Mouse (Mus musculus) embryonic facial prominence, embryonic 14.5 days (tissue): Measurements from ENCODE around the gene Flnb. TPM values are rescaled to one million over a fixed set of nuclear protein-coding genes. Genes with fewer than 3 reads are reported as not detected.

Source experiments
- ATAC-seq: fragments of 200-750 bp; cut with Nextera tagmentation; 2 replicates; pipeline ENCODE4 v1.8.0; 2017; ENCODE audit warnings: low read depth, moderate number of reproducible peaks, moderate TSS enrichment
- DNase-seq: peaks from one replicate; pipeline ENCODE4 v3.0.0-alpha.2; 2015; ENCODE audit warnings: low spot score
- H3K27ac ChIP-seq: fragments of 300-500 bp; sonication (generic); replicated peaks from 2 replicates; pipeline ENCODE4 v1.5.1; 2014; ENCODE audit warnings: low read depth, mild to moderate bottlenecking, low read length, moderate library complexity
- H3K27me3 ChIP-seq: fragments of 300-500 bp; sonication (generic); replicated peaks from 2 replicates; pipeline ENCODE4 v1.6.1; 2014; ENCODE audit warnings: low read length; ENCODE audit not compliant: control insufficient read depth, insufficient read depth
- H3K36me3 ChIP-seq: fragments of 300-500 bp; sonication (generic); 2 replicates; pipeline ENCODE4 v1.6.1; 2014; ENCODE audit warnings: low read length, mixed read lengths; ENCODE audit not compliant: control insufficient read depth, insufficient read depth
- H3K4me1 ChIP-seq: fragments of 300-500 bp; sonication (generic); 2 replicates; pipeline ENCODE4 v1.6.1; 2014; ENCODE audit warnings: antibody characterized with exemption, low read length; ENCODE audit not compliant: control insufficient read depth, insufficient read depth
- H3K4me2 ChIP-seq: fragments of 300-500 bp; sonication (generic); 2 replicates; pipeline ENCODE4 v1.6.1; 2014; ENCODE audit warnings: low read depth, mild to moderate bottlenecking, low read length, moderate library complexity, mixed read lengths
- H3K4me3 ChIP-seq: fragments of 300-500 bp; sonication (generic); 2 replicates; pipeline ENCODE4 v1.5.1; 2014; ENCODE audit warnings: low read depth, mild to moderate bottlenecking, low read length
- H3K9ac ChIP-seq: fragments of 300-500 bp; sonication (generic); 2 replicates; pipeline ENCODE4 v1.6.1; 2014; ENCODE audit warnings: low read depth, mild to moderate bottlenecking, low read length, moderate library complexity, mixed read lengths
- H3K9me3 ChIP-seq: fragments of 300-500 bp; sonication (generic); 2 replicates; pipeline ENCODE4 v1.6.1; 2016; ENCODE audit warnings: low read length; ENCODE audit not compliant: control insufficient read depth
- WGBS: fragments of 180-500 bp; shearing (Covaris S2); extraction: QIAGEN DNeasy Blood & Tissue Kit; methylation state at CpG from one replicate; pipeline ENCODE4 v1.1.7; 2014; 5-methylcytosine and 5-hydroxymethylcytosine counted together
- polyA plus RNA-seq: library from polyadenylated mRNA; unstranded; fragments of >200 nt; fragmentation: Nextera tagmentation; extraction: Ambion mirVana; gene quantifications from 2 replicates; pipeline ENCODE4 v1.2.1, GENCODE M21; 2014

Flnb gene
- polyA plus RNA-seq: 26.7 and 29.8 TPM in 2 replicates

DNA sequence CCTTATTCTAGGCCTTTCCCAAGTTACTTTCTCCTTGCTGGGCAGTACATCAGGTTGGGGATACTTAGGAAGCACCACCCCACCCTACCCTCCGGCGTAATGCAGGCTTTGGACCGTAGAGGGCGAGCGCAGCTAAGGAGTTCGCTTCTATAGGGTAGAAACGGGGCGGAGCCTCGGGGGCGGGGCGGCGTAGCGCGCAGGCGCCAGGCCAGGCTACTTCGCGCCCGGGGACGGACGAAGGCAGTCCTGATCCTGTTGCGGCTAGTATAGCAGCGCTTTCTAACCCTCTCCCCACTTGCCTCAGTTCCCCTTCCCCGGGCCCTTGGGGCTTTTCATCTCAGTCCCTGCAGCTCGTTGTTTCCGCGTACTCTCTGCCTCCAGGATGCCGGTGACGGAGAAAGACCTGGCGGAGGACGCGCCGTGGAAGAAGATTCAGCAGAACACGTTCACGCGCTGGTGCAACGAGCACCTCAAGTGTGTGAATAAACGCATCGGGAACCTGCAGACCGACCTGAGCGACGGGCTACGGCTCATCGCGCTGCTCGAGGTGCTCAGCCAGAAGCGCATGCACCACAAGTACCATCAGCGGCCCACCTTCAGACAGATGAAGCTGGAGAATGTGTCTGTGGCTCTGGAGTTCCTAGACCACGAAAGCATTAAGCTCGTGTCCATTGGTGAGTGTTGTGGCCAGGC is at the start of gene Flnb:
Gene Flnb (plus strand): TSS at position 188 of the 693 bp plus-strand sequence.
- Histone ChIP-seq H3K27me3 (no peaks in the 10 kb centered on the region), H3K9ac (peak within 1 kb of the TSS; percentile 82), H3K9me3 (no peaks in the 10 kb centered on the region), H3K27ac (peak within 1 kb of the TSS; percentile 77), H3K4me2 (peak within 1 kb of the TSS; percentile 88), H3K36me3 (no peaks in the 10 kb centered on the region), H3K4me3 (peak within 1 kb of the TSS; percentile 77), H3K4me1 (peaks cover 31% of the 10 kb centered on the region)
- ATAC-seq (peak; percentile 97), DNase-seq (peak; percentile 95)
- under 1% methylated on average over 49 of the region's 49 CpGs for WGBS

DNA sequence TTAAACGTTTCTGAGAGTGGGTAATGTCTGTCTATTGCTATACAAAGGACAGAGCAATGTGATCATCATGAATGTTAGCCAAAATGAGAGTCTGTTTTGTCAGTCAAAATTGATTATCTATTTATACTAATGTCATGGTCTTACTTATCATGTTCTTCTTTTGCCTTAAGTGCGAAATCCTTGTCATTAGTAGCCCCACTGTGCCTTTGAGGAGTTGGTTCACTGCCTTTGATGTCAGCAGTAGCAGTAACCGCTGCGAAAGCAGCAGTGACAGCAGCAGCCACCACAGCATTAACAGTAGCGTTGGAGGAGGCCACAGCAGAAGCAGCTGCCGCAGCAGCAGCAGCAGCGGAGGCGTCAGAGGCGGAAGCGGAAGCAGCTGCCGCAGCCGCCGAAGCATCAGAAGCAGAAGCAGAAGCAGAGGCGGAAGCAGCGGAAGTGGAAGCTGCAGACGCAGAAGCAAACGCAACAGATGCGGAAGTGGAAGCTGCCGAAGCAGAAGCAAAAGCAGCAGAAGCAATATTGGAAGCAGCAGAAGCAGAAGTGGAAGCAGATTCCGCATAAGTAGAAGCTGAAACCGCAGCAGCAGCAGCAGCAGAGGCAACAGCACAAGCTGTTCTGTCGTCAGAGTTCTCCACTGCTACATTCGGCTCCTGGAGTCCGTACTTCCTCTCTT is 43.9 kb upstream of the Flnb start:
- ATAC-seq: peak; percentile 75; the same call in 1 of the 2 replicates

DNA sequence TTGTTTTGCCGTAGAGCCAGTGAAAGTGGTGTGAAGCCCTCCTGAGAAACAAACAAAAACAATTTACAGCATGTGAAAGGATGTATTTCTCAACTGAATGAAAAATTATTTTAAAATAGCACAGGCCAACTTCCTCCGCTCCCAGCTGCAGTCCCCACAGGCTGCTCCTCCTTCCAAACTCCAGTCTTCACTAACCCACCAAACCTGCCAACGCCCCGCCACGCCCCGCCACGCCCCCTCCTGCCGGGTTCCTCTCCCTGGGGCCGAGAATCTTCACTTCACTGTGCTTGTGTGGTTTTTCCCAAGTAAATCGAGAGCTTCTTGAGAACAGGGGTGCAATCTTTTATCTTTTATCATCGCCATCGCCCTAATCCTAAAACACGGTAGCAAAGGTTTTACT is 31.7 kb upstream of the Flnb start:
- ATAC-seq: no peak
- no peak overlapping the region for H3K27ac ChIP-seq
- no peak overlapping the region for H3K4me2 ChIP-seq
- no peaks in the 10 kb centered on the region for H3K9me3 ChIP-seq
- no peaks in the 10 kb centered on the region for H3K36me3 ChIP-seq
- H3K4me3 ChIP-seq: no peak overlapping the region
- peaks cover 2% of the 10 kb centered on the region; the same call in 1 of the 2 replicates for H3K4me1 ChIP-seq
- 41% methylated on average over 13 of the region's 13 CpGs for WGBS
- 0 out of 2 replicates have a peak, but pooled peaks cover 2% of the 10 kb centered on the region for H3K27me3 ChIP-seq
- no peak overlapping the region for H3K9ac ChIP-seq
- no peak for DNase-seq

More for the DNA sequence above, 43.9 kb upstream of the Flnb start:
- Histone ChIP-seq H3K4me1 (no peaks in the 10 kb centered on the region), H3K9me3 (no peaks in the 10 kb centered on the region), H3K4me2 (peak overlapping the region; percentile 50), H3K4me3 (peak overlapping the region; percentile 45), H3K36me3 (no peaks in the 10 kb centered on the region), H3K9ac (peak overlapping the region; percentile 61), H3K27me3 (no peaks in the 10 kb centered on the region), H3K27ac (peak overlapping the region; percentile 63)
- 36% methylated on average over 24 of the region's 24 CpGs for WGBS
- peak; percentile 91 for DNase-seq

DNA sequence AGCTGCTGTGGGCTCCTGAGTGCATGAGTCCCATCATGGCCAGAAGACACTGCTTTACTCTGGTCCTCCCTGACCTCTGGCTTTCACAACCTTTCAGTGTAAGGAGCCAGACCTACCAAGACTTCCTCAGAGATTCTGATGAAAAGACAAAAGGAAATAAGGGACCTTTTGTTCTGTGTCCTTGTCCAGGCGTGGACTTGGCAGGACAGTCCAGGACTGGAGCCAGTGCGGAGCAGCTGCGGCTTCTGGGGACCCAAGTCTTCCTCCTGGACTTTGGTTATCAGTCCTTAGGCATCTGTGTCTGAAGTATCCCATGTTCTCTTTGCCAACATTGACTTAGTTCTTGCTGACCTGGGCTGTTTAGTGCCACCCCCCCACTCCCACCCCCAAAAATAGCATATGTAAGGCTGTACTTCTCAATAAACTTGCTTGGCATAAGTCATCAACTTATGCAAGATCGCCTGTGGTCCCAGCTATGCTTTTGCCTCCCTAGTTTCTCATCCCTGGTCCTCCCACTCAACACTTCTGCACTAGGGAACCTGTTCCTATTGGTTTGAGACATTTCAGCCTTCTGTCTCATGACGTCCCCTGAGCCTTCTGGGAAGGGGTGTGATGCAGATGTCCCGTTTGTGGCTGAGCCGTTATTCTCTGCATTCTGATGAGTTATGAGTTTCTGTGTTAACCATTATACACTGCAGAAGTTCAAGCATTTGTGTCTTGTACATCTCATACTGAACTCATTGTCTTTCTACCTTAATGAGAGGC is 28.3 kb upstream of the Flnb start:
- H3K4me2 ChIP-seq: no peak overlapping the region
- no peak overlapping the region for H3K27ac ChIP-seq
- peaks cover 5% of the 10 kb centered on the region; the same call in 1 of the 2 replicates for H3K27me3 ChIP-seq
- H3K9me3 ChIP-seq: no peaks in the 10 kb centered on the region
- H3K9ac ChIP-seq: no peak overlapping the region
- ATAC-seq (no peak), DNase-seq (no peak)
- peaks cover 11% of the 10 kb centered on the region for H3K4me1 ChIP-seq
- H3K36me3 ChIP-seq: no peaks in the 10 kb centered on the region
- no peak overlapping the region for H3K4me3 ChIP-seq
- WGBS: 79% methylated on average over 7 of the region's 7 CpGs

DNA sequence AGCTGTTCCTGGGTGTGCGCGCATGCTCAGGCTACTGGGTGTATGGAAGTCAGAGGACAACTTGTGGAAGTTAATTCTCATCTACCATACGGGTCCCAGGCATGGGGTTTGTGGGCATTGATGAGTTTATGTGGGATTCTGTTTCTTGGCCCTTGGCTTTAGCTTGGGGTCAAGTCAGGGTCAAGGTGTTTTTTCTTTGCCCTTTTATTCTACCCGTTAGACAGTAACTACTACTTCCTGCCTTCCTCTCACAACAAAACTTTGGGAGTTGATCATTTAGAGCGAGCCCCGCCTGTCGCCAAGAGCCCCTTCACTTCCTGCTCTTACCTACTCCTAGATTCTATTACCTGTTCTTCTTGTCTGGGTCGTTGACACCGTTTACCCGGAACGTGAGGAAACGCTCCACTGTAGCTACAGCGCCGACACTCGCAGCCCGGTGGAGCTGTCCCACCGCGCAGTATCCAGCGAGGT is 26.7 kb upstream of the Flnb start:
- no peak for DNase-seq
- no peak for ATAC-seq
- Histone ChIP-seq H3K27ac (no peak overlapping the region), H3K9ac (peak overlapping the region; percentile 50), H3K36me3 (no peaks in the 10 kb centered on the region), H3K4me2 (peak overlapping the region; percentile 72), H3K4me3 (peak overlapping the region; percentile 38), H3K4me1 (peaks cover 11% of the 10 kb centered on the region), H3K9me3 (no peaks in the 10 kb centered on the region), H3K27me3 (peaks cover 5% of the 10 kb centered on the region; the same call in 1 of the 2 replicates)
- 14% methylated on average over 19 of the region's 19 CpGs for WGBS

DNA sequence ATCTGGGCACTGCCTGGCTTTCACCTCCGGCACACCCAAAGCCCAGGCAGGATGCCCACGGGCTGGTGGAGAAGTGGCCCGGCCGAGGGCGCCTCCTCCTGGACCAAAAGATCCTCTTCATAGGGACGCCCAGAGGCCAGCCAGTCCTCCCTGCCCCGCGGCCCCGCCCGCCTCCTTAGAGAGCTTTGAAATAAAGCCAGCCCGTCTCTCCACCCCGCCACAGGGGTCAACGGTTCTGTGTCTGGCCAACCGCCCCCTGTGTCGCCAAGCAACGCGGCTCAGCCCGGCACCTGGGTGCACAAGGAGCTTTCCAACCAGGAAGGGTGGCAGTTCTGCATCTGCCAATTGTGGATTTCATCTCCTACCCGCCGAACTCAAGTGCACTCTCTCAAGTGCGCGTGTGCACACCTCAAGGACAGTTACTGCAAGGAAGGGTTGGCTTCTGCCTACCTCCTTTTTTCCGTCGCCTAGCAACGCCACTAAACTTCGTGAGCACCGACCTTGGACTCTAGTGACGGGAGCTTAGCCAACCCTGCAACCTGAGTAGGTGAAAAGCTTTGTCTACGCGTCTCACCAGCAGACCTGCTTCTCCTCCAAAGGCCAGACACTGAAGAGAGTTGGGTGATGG is 26.1 kb upstream of the Flnb start, which contains the start of gene Gm26661:
Gene Gm26661 (plus strand): TSS at position 56 of the 628 bp plus-strand sequence.
- Histone ChIP-seq H3K27ac (no peak within 1 kb of the TSS), H3K27me3 (peaks cover 5% of the 10 kb centered on the region; the same call in 1 of the 2 replicates), H3K9ac (peak within 1 kb of the TSS; percentile 50), H3K4me1 (peaks cover 11% of the 10 kb centered on the region), H3K9me3 (no peaks in the 10 kb centered on the region), H3K4me3 (peak within 1 kb of the TSS; percentile 38), H3K36me3 (no peaks in the 10 kb centered on the region), H3K4me2 (peak within 1 kb of the TSS; percentile 72)
- peak; percentile 91 for ATAC-seq
- peak; percentile 80 for DNase-seq
- WGBS: 2% methylated on average over 29 of the region's 30 CpGs

DNA sequence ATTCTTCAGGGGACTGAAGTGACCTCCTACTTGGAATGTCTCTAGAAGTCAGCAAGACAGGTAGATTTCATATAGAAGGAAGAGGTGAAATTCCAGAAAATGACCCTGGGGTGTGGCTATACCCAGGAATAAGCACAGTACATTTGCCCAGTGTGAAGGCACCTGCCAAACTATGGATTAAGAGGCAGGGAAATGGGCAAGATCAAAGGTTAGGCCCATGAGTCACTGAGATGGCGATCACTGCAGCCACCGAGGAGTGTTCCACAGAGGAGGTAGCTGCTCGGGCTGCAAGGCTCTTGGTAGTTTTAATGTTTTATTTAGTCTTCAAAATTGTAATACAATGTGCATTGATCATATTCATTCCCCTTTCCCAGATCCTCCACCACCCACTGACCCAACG is 21.8 kb upstream of the Flnb start:
- 84% methylated on average over 4 of the region's 4 CpGs for WGBS
- peaks cover 10% of the 10 kb centered on the region for H3K4me1 ChIP-seq
- no peaks in the 10 kb centered on the region for H3K36me3 ChIP-seq
- peaks cover 4% of the 10 kb centered on the region; the same call in 1 of the 2 replicates for H3K27me3 ChIP-seq
- H3K9ac ChIP-seq: no peak overlapping the region
- ATAC-seq: no peak
- no peak overlapping the region for H3K4me2 ChIP-seq
- H3K9me3 ChIP-seq: peaks cover 5% of the 10 kb centered on the region; the same call in 1 of the 2 replicates
- no peak overlapping the region for H3K4me3 ChIP-seq
- no peak for DNase-seq
- H3K27ac ChIP-seq: no peak overlapping the region

DNA sequence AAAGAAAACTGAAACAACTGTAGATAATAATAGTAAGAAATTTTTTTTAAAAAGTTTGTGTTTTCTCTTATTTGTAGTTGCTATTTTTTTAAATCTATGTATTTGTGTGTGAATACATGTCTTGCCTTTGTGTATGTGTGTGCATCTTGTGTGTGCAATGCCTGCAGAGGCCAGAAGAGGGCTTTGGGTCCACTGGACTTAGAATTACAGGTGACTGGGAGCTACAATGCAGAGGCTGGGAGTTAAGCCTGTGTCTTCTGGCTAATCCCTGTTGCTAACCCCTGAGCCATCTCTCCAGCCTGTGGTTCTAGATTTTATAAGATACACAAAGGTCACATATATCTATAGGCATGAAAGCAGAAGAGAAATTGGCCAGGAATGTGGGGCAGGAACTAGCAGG is 17.1 kb upstream of the Flnb start:
- no peak overlapping the region for H3K9ac ChIP-seq
- DNase-seq (no peak), ATAC-seq (no peak)
- H3K4me3 ChIP-seq: no peak overlapping the region
- no peaks in the 10 kb centered on the region for H3K27me3 ChIP-seq
- no peaks in the 10 kb centered on the region for H3K4me1 ChIP-seq
- no peak overlapping the region for H3K27ac ChIP-seq
- H3K4me2 ChIP-seq: no peak overlapping the region
- H3K9me3 ChIP-seq: peaks cover 6% of the 10 kb centered on the region; the same call in 1 of the 2 replicates
- H3K36me3 ChIP-seq: no peaks in the 10 kb centered on the region
